Mouse (Mus musculus): ENCODE measurements around the gene Micu1. TPM values are rescaled to one million over a fixed set of nuclear protein-coding genes. Genes with fewer than 3 reads are reported as not detected.

Gene Micu1
- polyA plus RNA-seq, 1 experiment, result 174 TPM

DNA sequence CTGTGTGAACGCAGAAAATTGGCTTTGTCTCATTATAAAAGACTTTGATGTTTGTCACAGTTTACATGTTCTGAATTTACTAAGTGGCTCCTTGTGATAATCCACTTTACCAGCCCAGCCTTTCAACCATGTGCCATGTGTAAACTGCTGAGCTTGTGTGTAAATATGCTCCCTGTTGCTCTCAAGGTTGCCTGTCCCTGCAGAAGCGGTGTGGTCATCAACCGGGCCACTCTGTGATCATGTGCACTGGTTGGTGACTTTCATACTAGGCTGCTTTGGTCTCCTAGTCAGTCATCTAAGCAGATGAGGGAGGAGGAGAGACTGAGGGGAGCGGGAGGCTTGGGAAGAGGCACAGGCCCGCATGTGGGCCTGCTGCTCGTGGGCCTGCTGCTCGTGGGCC lies 45.1 kb downstream of the Micu1 start:
- no peaks in the 10 kb centered on the region for H3K4me1 ChIP-seq (ENCODE audit: control insufficient read depth, insufficient read depth, low read length)
- no peak overlapping the region for H3K4me3 ChIP-seq (replicated peaks; ENCODE audit: insufficient read depth, low read depth, low read length)
- no peak for TF ChIP-seq POLR2A (IDR thresholded peaks at IDR 0.05; ENCODE audit: borderline replicate concordance, insufficient read depth, low read length)
- H3K27me3 ChIP-seq (ENCODE audit: control insufficient read depth, insufficient read depth, low read length), result no peaks in the 10 kb centered on the region
- H3K27ac ChIP-seq (ENCODE audit: insufficient read depth, low read length), result no peak overlapping the region
- WGBS, result 89% methylated on average over 7 of the region's 7 CpGs
- DNase-seq, result no peak

DNA sequence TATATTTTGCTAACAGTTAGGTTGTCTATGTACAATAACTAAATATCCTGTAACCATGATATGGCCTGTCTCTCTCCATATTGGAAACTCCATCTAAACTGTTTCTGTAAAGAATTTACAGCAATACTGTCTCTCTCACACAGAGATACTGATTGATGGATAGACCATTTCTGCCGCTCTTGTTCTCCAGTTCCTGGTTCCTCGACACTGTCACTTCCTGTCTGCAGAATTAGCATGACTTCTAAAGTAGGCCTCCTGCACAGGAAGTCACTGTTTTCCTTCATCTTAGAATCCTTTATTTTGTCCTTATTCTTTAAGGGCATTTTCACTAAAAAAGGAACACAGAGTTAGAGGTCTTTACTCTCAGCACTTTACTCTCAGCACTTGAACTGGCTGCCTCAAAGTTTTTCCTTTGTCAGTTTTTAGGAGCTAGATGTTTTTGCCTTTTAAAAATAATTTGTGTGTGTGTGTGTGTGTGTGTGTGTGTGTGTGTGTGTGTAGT lies 46.5 kb downstream of the Micu1 start:
- no peak for DNase-seq
- TF ChIP-seq CTCF (IDR thresholded peaks at IDR 0.05; ENCODE audit: borderline replicate concordance, insufficient read depth, low read depth, low read length) (no peak), POLR2A (IDR thresholded peaks at IDR 0.05; ENCODE audit: borderline replicate concordance, insufficient read depth, low read length) (no peak)
- no peak overlapping the region for H3K27ac ChIP-seq (ENCODE audit: insufficient read depth, low read length)
- 90% methylated on average over 2 of the region's 2 CpGs for WGBS
- no peak overlapping the region for H3K4me3 ChIP-seq (replicated peaks; ENCODE audit: insufficient read depth, low read depth, low read length)
- no peaks in the 10 kb centered on the region for H3K4me1 ChIP-seq (ENCODE audit: control insufficient read depth, insufficient read depth, low read length)
- H3K27me3 ChIP-seq (ENCODE audit: control insufficient read depth, insufficient read depth, low read length), result no peaks in the 10 kb centered on the region

- H3K27ac ChIP-seq (ENCODE audit: insufficient read depth, low read length), result no peak overlapping the region
- TF ChIP-seq POLR2A (IDR thresholded peaks at IDR 0.05; ENCODE audit: borderline replicate concordance, insufficient read depth, low read length) (no peak), CTCF (IDR thresholded peaks at IDR 0.05; ENCODE audit: borderline replicate concordance, insufficient read depth, low read depth, low read length) (no peak)
- H3K4me3 ChIP-seq (replicated peaks; ENCODE audit: insufficient read depth, low read depth, low read length), result no peak overlapping the region
- no peaks in the 10 kb centered on the region for H3K4me1 ChIP-seq (ENCODE audit: control insufficient read depth, insufficient read depth, low read length)
- WGBS, result 81% methylated on average over 9 of the region's 9 CpGs
- H3K27me3 ChIP-seq (ENCODE audit: control insufficient read depth, insufficient read depth, low read length), result no peaks in the 10 kb centered on the region
- DNase-seq, result no peak
Measured at GRCm38 (mm10) chr10:59753538-59754069, 51.3 kb downstream of the Micu1 start.

GRCm38 (mm10) chr10:59754104-59754503 lies 51.8 kb downstream of the Micu1 start:
- no peak overlapping the region for H3K4me3 ChIP-seq (replicated peaks; ENCODE audit: insufficient read depth, low read depth, low read length)
- H3K27ac ChIP-seq (ENCODE audit: insufficient read depth, low read length), result no peak overlapping the region
- no peaks in the 10 kb centered on the region for H3K4me1 ChIP-seq (ENCODE audit: control insufficient read depth, insufficient read depth, low read length)
- WGBS, result 96% methylated on average over 1 of the region's 1 CpGs
- no peaks in the 10 kb centered on the region for H3K27me3 ChIP-seq (ENCODE audit: control insufficient read depth, insufficient read depth, low read length)
- TF ChIP-seq POLR2A (IDR thresholded peaks at IDR 0.05; ENCODE audit: borderline replicate concordance, insufficient read depth, low read length) (no peak), CTCF (IDR thresholded peaks at IDR 0.05; ENCODE audit: borderline replicate concordance, insufficient read depth, low read depth, low read length) (no peak)
- no peak for DNase-seq

DNA sequence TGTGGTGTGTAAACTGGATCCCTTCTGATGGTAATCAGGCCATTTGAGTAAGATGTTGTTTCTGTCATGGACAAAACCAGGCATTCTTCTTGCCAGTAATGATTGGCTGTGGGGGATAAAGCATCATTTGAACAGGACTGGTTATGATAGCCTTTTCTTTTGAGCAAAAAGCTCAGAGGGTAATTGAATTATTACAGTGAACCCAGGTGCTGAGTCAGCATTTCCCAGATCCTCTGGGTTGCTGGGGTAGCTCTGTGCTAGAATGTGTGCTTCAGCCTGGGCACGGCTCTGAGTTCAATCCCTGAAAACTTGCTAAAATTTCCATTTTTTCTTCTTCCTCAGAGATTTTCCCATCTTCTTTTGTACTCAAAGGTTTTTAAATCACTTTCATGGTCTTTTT lies 52.6 kb downstream of the Micu1 start:
- DNase-seq, result no peak
- WGBS, result 94% methylated on average over 1 of the region's 1 CpGs
- no peak for TF ChIP-seq POLR2A (IDR thresholded peaks at IDR 0.05; ENCODE audit: borderline replicate concordance, insufficient read depth, low read length)
- TF ChIP-seq CTCF (IDR thresholded peaks at IDR 0.05; ENCODE audit: borderline replicate concordance, insufficient read depth, low read depth, low read length), result no peak
- Histone ChIP-seq H3K27me3 (ENCODE audit: control insufficient read depth, insufficient read depth, low read length) (no peaks in the 10 kb centered on the region), H3K27ac (ENCODE audit: insufficient read depth, low read length) (no peak overlapping the region), H3K4me1 (ENCODE audit: control insufficient read depth, insufficient read depth, low read length) (no peaks in the 10 kb centered on the region), H3K4me3 (replicated peaks; ENCODE audit: insufficient read depth, low read depth, low read length) (no peak overlapping the region)

GRCm38 (mm10) chr10:59755681-59756080 lies 53.4 kb downstream of the Micu1 start:
- Histone ChIP-seq H3K4me1 (ENCODE audit: control insufficient read depth, insufficient read depth, low read length) (no peaks in the 10 kb centered on the region), H3K27ac (ENCODE audit: insufficient read depth, low read length) (no peak overlapping the region), H3K4me3 (replicated peaks; ENCODE audit: insufficient read depth, low read depth, low read length) (no peak overlapping the region), H3K27me3 (ENCODE audit: control insufficient read depth, insufficient read depth, low read length) (no peaks in the 10 kb centered on the region)
- TF ChIP-seq CTCF (IDR thresholded peaks at IDR 0.05; ENCODE audit: borderline replicate concordance, insufficient read depth, low read depth, low read length) (no peak), POLR2A (IDR thresholded peaks at IDR 0.05; ENCODE audit: borderline replicate concordance, insufficient read depth, low read length) (no peak)
- DNase-seq, result no peak
- 73% methylated on average over 11 of the region's 11 CpGs for WGBS

DNA sequence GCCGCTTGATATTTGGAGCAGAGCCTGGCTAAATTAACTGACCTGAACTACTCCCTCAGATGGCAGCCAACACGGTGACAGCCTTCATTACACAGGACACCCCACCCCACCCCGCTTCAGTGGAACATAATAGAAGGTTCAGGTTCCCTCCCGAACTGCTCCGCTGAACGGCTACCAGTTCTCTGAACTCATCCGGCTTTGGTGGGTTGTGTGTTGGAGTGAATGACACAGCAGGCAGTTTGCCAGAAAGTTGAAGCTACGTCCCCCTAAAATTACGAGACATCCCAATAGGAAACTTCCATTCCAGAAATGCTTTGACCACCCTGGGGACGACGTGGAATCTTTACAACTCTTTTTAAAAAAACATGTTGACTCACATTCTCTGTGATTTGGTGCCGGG lies 53.8 kb downstream of the Micu1 start:
- TF ChIP-seq POLR2A (IDR thresholded peaks at IDR 0.05; ENCODE audit: borderline replicate concordance, insufficient read depth, low read length), result no peak
- TF ChIP-seq CTCF (IDR thresholded peaks at IDR 0.05; ENCODE audit: borderline replicate concordance, insufficient read depth, low read depth, low read length), result no peak
- H3K4me3 ChIP-seq (replicated peaks; ENCODE audit: insufficient read depth, low read depth, low read length), result no peak overlapping the region
- H3K27ac ChIP-seq (ENCODE audit: insufficient read depth, low read length), result no peak overlapping the region
- WGBS, result 64% methylated on average over 12 of the region's 12 CpGs
- no peaks in the 10 kb centered on the region for H3K27me3 ChIP-seq (ENCODE audit: control insufficient read depth, insufficient read depth, low read length)
- DNase-seq, result no peak
- H3K4me1 ChIP-seq (ENCODE audit: control insufficient read depth, insufficient read depth, low read length), result no peaks in the 10 kb centered on the region

- Histone ChIP-seq H3K4me3 (replicated peaks; ENCODE audit: insufficient read depth, low read depth, low read length) (no peak overlapping the region), H3K4me1 (ENCODE audit: control insufficient read depth, insufficient read depth, low read length) (no peaks in the 10 kb centered on the region), H3K27ac (ENCODE audit: insufficient read depth, low read length) (no peak overlapping the region), H3K27me3 (ENCODE audit: control insufficient read depth, insufficient read depth, low read length) (no peaks in the 10 kb centered on the region)
- WGBS, result 82% methylated on average over 8 of the region's 8 CpGs
- TF ChIP-seq CTCF (IDR thresholded peaks at IDR 0.05; ENCODE audit: borderline replicate concordance, insufficient read depth, low read depth, low read length), result no peak
- no peak for TF ChIP-seq POLR2A (IDR thresholded peaks at IDR 0.05; ENCODE audit: borderline replicate concordance, insufficient read depth, low read length)
- DNase-seq, result no peak
Measured at GRCm38 (mm10) chr10:59756570-59756969, 54.3 kb downstream of the Micu1 start.

Measured in cerebellum, adult 2 months (tissue).